ENCODE assay signal across 24 mouse cellular contexts in the genomic region with DNA sequence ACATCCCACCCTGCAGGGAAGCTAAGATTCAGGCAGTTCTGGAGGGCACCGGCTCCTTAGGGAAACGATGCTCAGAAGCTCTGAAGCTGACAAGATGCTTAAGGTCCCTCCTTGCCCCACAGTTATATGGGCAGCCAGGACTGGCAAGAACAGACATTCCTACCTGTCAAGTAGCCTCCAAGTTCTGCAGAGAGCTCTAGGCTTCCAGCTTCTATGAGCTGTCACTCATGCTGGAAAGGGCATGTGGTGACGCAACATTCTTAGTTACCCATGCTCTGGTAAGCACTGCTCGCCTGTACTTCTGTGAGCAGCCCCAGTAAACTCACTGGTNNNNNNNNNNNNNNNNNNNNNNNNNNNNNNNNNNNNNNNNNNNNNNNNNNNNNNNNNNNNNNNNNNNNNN.
"Had no signal": no experiment of that assay in that cellular context is flagged by ENCODE, and none has a peak within 500 bp of the region (broad histone marks: within the 10 kb centered on the region; RNA-seq: fewer than 3 reads in every experiment).

No protein-coding gene starts in this region.

- DNase-seq: gastrocnemius, postnatal 14 days; gastrocnemius, postnatal 36 days; heart, adult 18-20 months; heart, postnatal 14 days; heart, postnatal 36 days; kidney, adult 11 months; kidney, adult 2 months; kidney, adult 9 months; kidney, postnatal 14 days; kidney, postnatal 36 days; layer of hippocampus, adult 9-11 months; layer of hippocampus, postnatal 36 days; left cerebral cortex, postnatal 4 days had no signal

- H3K9ac ChIP-seq: heart, embryonic 12.5 days; hindbrain, embryonic 13.5 days; hindbrain, embryonic 15.5 days; kidney, embryonic 15.5 days; limb, embryonic 13.5 days; limb, embryonic 15.5 days; liver, embryonic 12.5 days had no signal

- H3K4me2 ChIP-seq: heart, embryonic 12.5 days; hindbrain, embryonic 13.5 days; hindbrain, embryonic 15.5 days; kidney, embryonic 15.5 days; limb, embryonic 13.5 days; limb, embryonic 15.5 days; liver, embryonic 12.5 days had no signal

- H3K4me3 ChIP-seq: heart, embryonic 10.5 days; heart, embryonic 12.5 days; hindbrain, embryonic 13.5 days; hindbrain, embryonic 15.5 days; kidney, embryonic 15.5 days; limb, embryonic 13.5 days; limb, embryonic 15.5 days; liver, embryonic 12.5 days had no signal

- H3K27me3 ChIP-seq: heart, embryonic 12.5 days; hindbrain, embryonic 13.5 days; hindbrain, embryonic 15.5 days; kidney, embryonic 15.5 days; limb, embryonic 13.5 days; limb, embryonic 15.5 days; liver, embryonic 12.5 days had no signal

- H3K4me1 ChIP-seq: heart, embryonic 10.5 days; kidney, embryonic 15.5 days; limb, embryonic 13.5 days; limb, embryonic 15.5 days; liver, embryonic 12.5 days had no signal

- ATAC-seq: hindbrain, postnatal 0 days; intestine, embryonic 16.5 days; liver, embryonic 12.5 days had no signal

- H3K9me3 ChIP-seq: heart, embryonic 10.5 days; heart, embryonic 12.5 days; hindbrain, embryonic 13.5 days; hindbrain, embryonic 15.5 days; kidney, embryonic 15.5 days; limb, embryonic 13.5 days; limb, embryonic 15.5 days; liver, embryonic 12.5 days had no signal

- H3K36me3 ChIP-seq: heart, embryonic 10.5 days; heart, embryonic 12.5 days; hindbrain, embryonic 13.5 days; hindbrain, embryonic 15.5 days; kidney, embryonic 15.5 days; limb, embryonic 13.5 days; limb, embryonic 15.5 days; liver, embryonic 12.5 days had no signal

- H3K27ac ChIP-seq: heart, embryonic 10.5 days; hindbrain, embryonic 13.5 days; hindbrain, embryonic 15.5 days; hindbrain, postnatal 0 days; kidney, embryonic 15.5 days; kidney, postnatal 0 days; limb, embryonic 13.5 days; limb, embryonic 15.5 days; liver, embryonic 12.5 days had no signal
